8 mouse cellular contexts compared by ENCODE assay signal in genomic region chr4:132048995-132049404, GRCm38 (mm10). TPM values are rescaled to one million over a fixed set of nuclear protein-coding genes. Genes with fewer than 3 reads are reported as not detected.
DNase-seq lines count a peak whose midpoint lies in the region; ATAC-seq lines count a peak whose summit lies in the region.

No protein-coding gene starts in this region.

- no peaks in the 10 kb centered on the region for H3K9me3 ChIP-seq in embryonic facial prominence, embryonic 10.5 days
- no peaks in the 10 kb centered on the region for H3K9me3 ChIP-seq in intestine, embryonic 16.5 days (ENCODE audit: control insufficient read depth, low read length)

- peak; percentile 98 for ATAC-seq in intestine, embryonic 16.5 days

- H3K4me1 ChIP-seq in embryonic facial prominence, embryonic 10.5 days = peaks cover 42% of the 10 kb centered on the region
- H3K4me1 ChIP-seq in intestine, embryonic 16.5 days (ENCODE audit: control insufficient read depth, insufficient read depth, low read length) = peaks cover 11% of the 10 kb centered on the region

- H3K9ac ChIP-seq in intestine, embryonic 16.5 days (ENCODE audit: low read depth, low read length) = peak overlapping the region; percentile 91

- peak overlapping the region; percentile 98 for H3K4me3 ChIP-seq in embryonic facial prominence, embryonic 10.5 days
- peak overlapping the region; percentile 88 for H3K4me3 ChIP-seq in intestine, embryonic 16.5 days (ENCODE audit: low read length)

- peaks cover 17% of the 10 kb centered on the region for H3K27me3 ChIP-seq in embryonic facial prominence, embryonic 10.5 days (replicated peaks; ENCODE audit: low read depth, poor library complexity, severe bottlenecking)
- H3K27me3 ChIP-seq in intestine, embryonic 16.5 days (replicated peaks; ENCODE audit: control insufficient read depth, insufficient read depth, low read length) = no peaks in the 10 kb centered on the region

- WGBS in embryonic facial prominence, embryonic 10.5 days = under 1% methylated on average over 46 of the region's 46 CpGs
- WGBS in intestine, embryonic 16.5 days = 1% methylated on average over 38 of the region's 46 CpGs

- H3K4me2 ChIP-seq in intestine, embryonic 16.5 days (ENCODE audit: low read depth, low read length) = peak overlapping the region; percentile 98

- intact Hi-C loops in left cerebral cortex, postnatal 25 days (cut with DNase I) = loop anchor here (2.0 kb wide), 1 partner anchor 26 kb away; the partner anchor contains the start of genes Epb41 and Gm10300

- DNase-seq in adrenal gland, postnatal 10 days = peak; percentile 93
- DNase-seq in embryonic facial prominence, embryonic 10.5 days (ENCODE audit: low spot score) = peak; percentile 98
- peak; percentile 30 for DNase-seq in gonadal fat pad, adult 2 months (ENCODE audit: low read depth)
- DNase-seq in left cerebral cortex, postnatal 25 days (ENCODE audit: low spot score in 2 of 2) = peak; percentile 83 to 90
- peak; percentile 98 for DNase-seq in mesoderm, embryonic 11.5 days (ENCODE audit: low read depth, low spot score)
- peak; percentile 82 to 87 for DNase-seq in right cerebral cortex, postnatal 36 days (ENCODE audit: low spot score in 2 of 2)
- peak; percentile 87 to 88 for DNase-seq in urinary bladder, postnatal 4 days (ENCODE audit: low spot score in 2 of 2)

- H3K27ac ChIP-seq in embryonic facial prominence, embryonic 10.5 days (replicated peaks) = peak overlapping the region; percentile 99
- H3K27ac ChIP-seq in intestine, embryonic 16.5 days (ENCODE audit: low read length) = peak overlapping the region; percentile 82

- 0 out of 2 replicates have a peak, but pooled peaks cover 2% of the 10 kb centered on the region for H3K36me3 ChIP-seq in embryonic facial prominence, embryonic 10.5 days (replicated peaks)
- H3K36me3 ChIP-seq in intestine, embryonic 16.5 days (ENCODE audit: control insufficient read depth, insufficient read depth, low read length) = no peaks in the 10 kb centered on the region

RNA-seq across cellular contexts. Expression of gene Gm10300, which starts 25.5 kb away (rescaled TPM):
- total RNA-seq in adrenal gland, postnatal 10 days (2021) = under 1 TPM; 0.15 to 0.55 TPM
- not detected in 2 replicates for polyA plus RNA-seq in embryonic facial prominence, embryonic 10.5 days (2016; fragmentation: Nextera tagmentation; extraction: Ambion mirVana)
- 0.31 and 0.32 TPM in 2 replicates for polyA plus RNA-seq in gonadal fat pad, adult 2 months (2012; rRNA removed)
- not detected in 2 replicates for polyA plus RNA-seq in intestine, embryonic 16.5 days (2015; fragmentation: Nextera tagmentation; extraction: Ambion mirVana)
- not detected for total RNA-seq in left cerebral cortex, postnatal 25 days (2021)

RNA-seq across cellular contexts. Expression of gene Epb41, which starts 26.1 kb away (rescaled TPM):
- 10 to 100 TPM; 77.8 to 79.6 TPM for total RNA-seq in adrenal gland, postnatal 10 days (2021)
- polyA plus RNA-seq in embryonic facial prominence, embryonic 10.5 days (2016; fragmentation: Nextera tagmentation; extraction: Ambion mirVana) = 133 and 136 TPM in 2 replicates
- polyA plus RNA-seq in gonadal fat pad, adult 2 months (2012; rRNA removed) = 22.7 and 23.9 TPM in 2 replicates
- polyA plus RNA-seq in intestine, embryonic 16.5 days (2015; fragmentation: Nextera tagmentation; extraction: Ambion mirVana) = 41.5 and 46.8 TPM in 2 replicates
- total RNA-seq in left cerebral cortex, postnatal 25 days (2021) = 10 to 100 TPM; 32.5 to 42.7 TPM

Comparison
In these comparisons a context has a peak if more than half of its experiments do, and no peak if none do; other contexts are left out.
1. Peak in every context shown above with its lines: DNase-seq, ATAC-seq, H3K4me3 ChIP-seq and H3K27ac ChIP-seq.
2. DNase-seq: peak in every context shown above with its lines; median percentile 98 in embryonic facial prominence, embryonic 10.5 days; 98 in mesoderm, embryonic 11.5 days; 93 in adrenal gland, postnatal 10 days; 88 in urinary bladder, postnatal 4 days; 86 in left cerebral cortex, postnatal 25 days; 84 in right cerebral cortex, postnatal 36 days; 30 in gonadal fat pad, adult 2 months.